Mouse (Mus musculus): Measurements from ENCODE around the gene Olfr1183. TPM values are rescaled to one million over a fixed set of nuclear protein-coding genes. Genes with fewer than 3 reads are reported as not detected.
"Not testable (repeated sequence)": the region's sequence is repeated elsewhere in the genome, so short reads cannot be mapped to it uniquely, and the experiment has no call there.

Gene Olfr1183
- not detected in 2 replicates for polyA plus RNA-seq (2014; fragmentation: Nextera tagmentation; extraction: Ambion mirVana)

DNA sequence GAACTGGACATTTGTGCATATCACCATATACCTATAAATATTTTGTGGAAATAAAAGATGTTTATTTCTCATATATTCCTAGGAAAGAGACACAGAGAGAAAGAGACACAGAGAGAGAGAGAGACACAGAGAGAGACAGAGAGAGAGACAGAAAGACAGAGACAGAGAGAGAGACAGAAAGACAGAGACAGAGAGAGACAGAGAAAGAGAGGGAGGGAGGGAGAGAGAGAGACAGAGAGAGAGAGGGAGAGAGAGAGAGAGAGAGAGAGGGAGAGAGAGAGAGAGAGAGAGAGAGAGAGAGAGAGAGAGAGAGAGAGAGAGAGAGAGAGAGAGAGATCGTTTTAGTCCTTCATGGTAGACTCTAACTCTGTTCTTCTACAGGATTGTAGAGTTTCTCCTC lies at the start of gene Olfr1183:
Gene Olfr1183 (plus strand): TSS at position 301 of the 400 bp plus-strand sequence.
- ATAC-seq (ENCODE audit: low read depth), result not testable (repeated sequence)
- WGBS, result 67% methylated on average over 1 of the region's 1 CpGs

GRCm38 (mm10) chr2:88406353-88406752 lies 48.3 kb upstream of the Olfr1183 start, which contains the start of gene Olfr1179:
Gene Olfr1179, minus strand, starts transcription at chr2:88406453.
- H3K9me3 ChIP-seq (ENCODE audit: control insufficient read depth, low read length), result no peaks in the 10 kb centered on the region
- no peaks in the 10 kb centered on the region for H3K4me1 ChIP-seq (ENCODE audit: control insufficient read depth, insufficient read depth, low read length)
- no peak within 1 kb of the TSS for H3K4me2 ChIP-seq (ENCODE audit: low read depth, low read length)
- 91% methylated on average over 3 of the region's 3 CpGs for WGBS
- H3K4me3 ChIP-seq (ENCODE audit: low read depth, low read length), result no peak within 1 kb of the TSS
- no peaks in the 10 kb centered on the region for H3K36me3 ChIP-seq (ENCODE audit: control insufficient read depth, insufficient read depth, low read length)
- no peaks in the 10 kb centered on the region for H3K27me3 ChIP-seq (ENCODE audit: control insufficient read depth, insufficient read depth, low read length)
- H3K27ac ChIP-seq (ENCODE audit: low read depth, low read length), result no peak within 1 kb of the TSS
- H3K9ac ChIP-seq (replicated peaks; ENCODE audit: low read depth, low read length), result no peak within 1 kb of the TSS
- no peak for ATAC-seq (ENCODE audit: low read depth)

More for the DNA sequence above, at the start of gene Olfr1183:
- H3K27me3 ChIP-seq (ENCODE audit: control insufficient read depth, insufficient read depth, low read length); H3K4me2 ChIP-seq (ENCODE audit: low read depth, low read length); H3K27ac ChIP-seq (ENCODE audit: low read depth, low read length); H3K9ac ChIP-seq (replicated peaks; ENCODE audit: low read depth, low read length); H3K36me3 ChIP-seq (ENCODE audit: control insufficient read depth, insufficient read depth, low read length); H3K9me3 ChIP-seq (ENCODE audit: control insufficient read depth, low read length); H3K4me1 ChIP-seq (ENCODE audit: control insufficient read depth, insufficient read depth, low read length); H3K4me3 ChIP-seq (ENCODE audit: low read depth, low read length): not testable (repeated sequence)

- H3K4me1 ChIP-seq (ENCODE audit: control insufficient read depth, insufficient read depth, low read length), result no peaks in the 10 kb centered on the region
- H3K4me3 ChIP-seq (ENCODE audit: low read depth, low read length), result no peak within 1 kb of the TSS
- no peak for ATAC-seq (ENCODE audit: low read depth)
- H3K9me3 ChIP-seq (ENCODE audit: control insufficient read depth, low read length), result no peaks in the 10 kb centered on the region
- H3K36me3 ChIP-seq (ENCODE audit: control insufficient read depth, insufficient read depth, low read length), result no peaks in the 10 kb centered on the region
- H3K4me2 ChIP-seq (ENCODE audit: low read depth, low read length), result no peak within 1 kb of the TSS
- no peak within 1 kb of the TSS for H3K9ac ChIP-seq (replicated peaks; ENCODE audit: low read depth, low read length)
- WGBS, result 69% methylated on average over 2 of the region's 2 CpGs
- H3K27me3 ChIP-seq (ENCODE audit: control insufficient read depth, insufficient read depth, low read length), result no peaks in the 10 kb centered on the region
- no peak within 1 kb of the TSS for H3K27ac ChIP-seq (ENCODE audit: low read depth, low read length)
These were observed 35.6 kb upstream of the Olfr1183 start, which contains the start of gene Olfr1180 for GRCm38 (mm10) chr2:88419051-88419450. Gene Olfr1180, minus strand, starts transcription at chr2:88419151.

DNA sequence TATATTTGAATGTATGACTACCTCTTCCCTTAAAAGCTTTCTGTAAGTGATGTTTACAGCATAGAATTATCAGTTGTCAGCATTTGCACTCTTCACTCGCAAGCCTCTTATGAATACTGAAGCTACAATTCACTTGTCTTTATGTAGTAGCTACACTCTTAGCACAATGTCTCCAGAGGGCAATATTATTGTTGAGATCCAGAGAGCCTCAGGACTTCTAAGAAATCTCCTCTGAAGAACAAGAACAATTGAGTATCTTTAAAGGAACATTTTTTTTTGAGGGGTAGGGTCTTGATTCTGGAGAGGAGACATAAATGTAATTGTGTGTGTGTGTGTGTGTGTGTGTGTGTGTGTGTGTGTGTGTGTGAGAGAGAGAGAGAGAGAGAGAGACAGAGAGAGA lies 28.6 kb upstream of the Olfr1183 start, which contains the start of gene Olfr1181:
Gene Olfr1181 (minus strand): TSS at position 101 of the 400 bp plus-strand sequence.
- Histone ChIP-seq H3K36me3 (ENCODE audit: control insufficient read depth, insufficient read depth, low read length) (no peaks in the 10 kb centered on the region), H3K27ac (ENCODE audit: low read depth, low read length) (no peak within 1 kb of the TSS), H3K4me2 (ENCODE audit: low read depth, low read length) (no peak within 1 kb of the TSS), H3K4me3 (ENCODE audit: low read depth, low read length) (no peak within 1 kb of the TSS), H3K9ac (replicated peaks; ENCODE audit: low read depth, low read length) (no peak within 1 kb of the TSS), H3K27me3 (ENCODE audit: control insufficient read depth, insufficient read depth, low read length) (no peaks in the 10 kb centered on the region), H3K4me1 (ENCODE audit: control insufficient read depth, insufficient read depth, low read length) (no peaks in the 10 kb centered on the region), H3K9me3 (ENCODE audit: control insufficient read depth, low read length) (no peaks in the 10 kb centered on the region)
- ATAC-seq (ENCODE audit: low read depth), result no peak
- 87% methylated on average over 1 of the region's 1 CpGs for WGBS

DNA sequence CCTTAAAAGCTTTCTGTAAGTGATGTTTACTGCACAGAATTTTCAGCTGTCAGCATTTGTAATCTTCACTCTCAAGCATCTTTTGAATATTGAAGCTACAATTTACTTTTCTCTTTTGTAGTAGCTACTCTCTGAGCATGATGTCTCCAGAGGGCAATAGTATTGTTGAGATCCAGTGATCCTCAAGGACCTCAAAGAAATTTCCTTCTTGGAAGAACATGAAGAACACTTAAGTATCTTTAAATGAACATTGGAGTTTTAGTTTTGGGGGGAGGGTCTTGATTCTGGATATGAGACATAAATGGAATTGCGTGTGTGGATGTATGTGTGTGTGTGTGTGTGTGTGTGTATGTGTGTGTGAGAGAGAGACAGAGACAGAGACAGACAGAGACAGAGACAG lies 5.6 kb upstream of the Olfr1183 start, which contains the start of gene Gm13757:
Gene Gm13757 (minus strand): TSS at position 101 of the 400 bp plus-strand sequence.
- H3K9me3 ChIP-seq (ENCODE audit: control insufficient read depth, low read length), result no peaks in the 10 kb centered on the region
- H3K27ac ChIP-seq (ENCODE audit: low read depth, low read length), result no peak within 1 kb of the TSS
- no peak within 1 kb of the TSS for H3K4me3 ChIP-seq (ENCODE audit: low read depth, low read length)
- no peaks in the 10 kb centered on the region for H3K36me3 ChIP-seq (ENCODE audit: control insufficient read depth, insufficient read depth, low read length)
- H3K4me2 ChIP-seq (ENCODE audit: low read depth, low read length), result no peak within 1 kb of the TSS
- H3K27me3 ChIP-seq (ENCODE audit: control insufficient read depth, insufficient read depth, low read length), result no peaks in the 10 kb centered on the region
- ATAC-seq (ENCODE audit: low read depth), result no peak
- no peak within 1 kb of the TSS for H3K9ac ChIP-seq (replicated peaks; ENCODE audit: low read depth, low read length)
- 100% methylated on average over 1 of the region's 1 CpGs for WGBS
- no peaks in the 10 kb centered on the region for H3K4me1 ChIP-seq (ENCODE audit: control insufficient read depth, insufficient read depth, low read length)

DNA sequence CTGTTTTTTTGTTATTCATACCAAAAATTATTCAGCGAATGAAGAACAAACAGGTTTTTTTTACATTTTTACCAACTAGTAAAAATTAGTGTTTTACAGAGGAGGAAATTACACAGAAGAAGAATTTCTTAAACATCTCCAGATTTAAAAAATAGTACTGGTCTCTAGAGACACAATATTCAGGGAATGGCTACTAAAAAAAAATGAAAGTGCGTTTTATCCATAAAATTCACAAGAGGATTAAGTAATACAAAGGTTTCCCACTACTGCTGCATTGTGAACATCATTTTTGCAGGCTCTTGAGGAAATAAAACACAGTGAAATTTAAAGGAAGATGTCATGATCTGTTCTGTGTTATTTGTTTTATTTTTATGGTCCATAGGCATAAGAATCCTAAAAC lies 28.6 kb downstream of the Olfr1183 start, which contains the start of gene Olfr1184:
Gene Olfr1184 (plus strand): TSS at position 301 of the 400 bp plus-strand sequence.
- no peaks in the 10 kb centered on the region for H3K9me3 ChIP-seq (ENCODE audit: control insufficient read depth, low read length)
- H3K27ac ChIP-seq (ENCODE audit: low read depth, low read length), result no peak within 1 kb of the TSS
- no peak within 1 kb of the TSS for H3K4me3 ChIP-seq (ENCODE audit: low read depth, low read length)
- no peak within 1 kb of the TSS for H3K9ac ChIP-seq (replicated peaks; ENCODE audit: low read depth, low read length)
- H3K36me3 ChIP-seq (ENCODE audit: control insufficient read depth, insufficient read depth, low read length), result no peaks in the 10 kb centered on the region
- H3K4me2 ChIP-seq (ENCODE audit: low read depth, low read length), result no peak within 1 kb of the TSS
- no peaks in the 10 kb centered on the region for H3K4me1 ChIP-seq (ENCODE audit: control insufficient read depth, insufficient read depth, low read length)
- H3K27me3 ChIP-seq (ENCODE audit: control insufficient read depth, insufficient read depth, low read length), result no peaks in the 10 kb centered on the region
- WGBS, result 91% methylated on average over 2 of the region's 2 CpGs
- no peak for ATAC-seq (ENCODE audit: low read depth)

GRCm38 (mm10) chr2:88493020-88493419 lies 38.4 kb downstream of the Olfr1183 start, which contains the start of gene Olfr1185-ps1:
Gene Olfr1185-ps1, plus strand, starts transcription at chr2:88493320.
- Histone ChIP-seq H3K4me3 (ENCODE audit: low read depth, low read length) (no peak within 1 kb of the TSS), H3K4me1 (ENCODE audit: control insufficient read depth, insufficient read depth, low read length) (no peaks in the 10 kb centered on the region), H3K9ac (replicated peaks; ENCODE audit: low read depth, low read length) (no peak within 1 kb of the TSS), H3K27ac (ENCODE audit: low read depth, low read length) (no peak within 1 kb of the TSS), H3K9me3 (ENCODE audit: control insufficient read depth, low read length) (no peaks in the 10 kb centered on the region), H3K4me2 (ENCODE audit: low read depth, low read length) (no peak within 1 kb of the TSS), H3K36me3 (ENCODE audit: control insufficient read depth, insufficient read depth, low read length) (no peaks in the 10 kb centered on the region), H3K27me3 (ENCODE audit: control insufficient read depth, insufficient read depth, low read length) (no peaks in the 10 kb centered on the region)
- 71% methylated on average over 2 of the region's 2 CpGs for WGBS
- ATAC-seq (ENCODE audit: low read depth), result no peak

- ATAC-seq (ENCODE audit: low read depth), result no peak
- Histone ChIP-seq H3K27ac (ENCODE audit: low read depth, low read length) (no peak within 1 kb of the TSS), H3K4me2 (ENCODE audit: low read depth, low read length) (no peak within 1 kb of the TSS), H3K27me3 (ENCODE audit: control insufficient read depth, insufficient read depth, low read length) (no peaks in the 10 kb centered on the region), H3K4me1 (ENCODE audit: control insufficient read depth, insufficient read depth, low read length) (no peaks in the 10 kb centered on the region), H3K9ac (replicated peaks; ENCODE audit: low read depth, low read length) (no peak within 1 kb of the TSS), H3K9me3 (ENCODE audit: control insufficient read depth, low read length) (no peaks in the 10 kb centered on the region), H3K36me3 (ENCODE audit: control insufficient read depth, insufficient read depth, low read length) (no peaks in the 10 kb centered on the region), H3K4me3 (ENCODE audit: low read depth, low read length) (no peak within 1 kb of the TSS)
- WGBS, result 91% methylated on average over 2 of the region's 2 CpGs
These were observed 63.6 kb downstream of the Olfr1183 start, which contains the start of gene Olfr1186 for GRCm38 (mm10) chr2:88518251-88518650. Gene Olfr1186, plus strand, starts transcription at chr2:88518551.

Measured in neural tube, embryonic 14.5 days (tissue).